Mouse (Mus musculus) ZHBTc4 (cell line): ENCODE measurements around the gene Dnajc8.
A peak's percentile ranks its signal among the peaks of the same experiment; 100 is the strongest.
"Not testable (repeated sequence)": the region's sequence is repeated elsewhere in the genome, so short reads cannot be mapped to it uniquely, and the experiment has no call there.

ENCODE experiments used
- DNase-seq: peaks from one replicate; pipeline ENCODE4 v3.0.0-alpha.2; 2011; ENCODE audit warnings: low read depth, low spot score

The Dnajc8 gene

DNA sequence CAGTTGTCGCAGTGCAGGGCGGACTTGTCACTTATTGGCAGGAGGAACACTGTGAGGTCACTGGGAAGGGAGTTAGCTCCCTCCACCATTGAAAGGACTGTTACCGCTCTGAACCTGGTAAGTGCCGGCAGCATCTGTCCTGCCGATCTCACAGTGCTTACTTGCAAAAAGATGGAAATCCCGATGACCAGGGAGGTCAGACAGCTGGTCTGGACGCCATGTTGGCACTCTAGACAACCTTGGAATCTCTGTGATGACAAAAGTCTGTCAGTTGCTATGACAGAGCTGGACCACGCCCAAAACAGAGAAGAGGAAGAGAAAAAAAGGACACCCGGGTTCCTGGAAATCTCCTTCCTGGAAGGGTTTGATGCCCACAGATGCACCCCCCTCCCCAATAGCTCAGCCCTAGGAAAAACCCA lies 32.0 kb downstream of the Dnajc8 start:
- DNase-seq: peak; percentile 40

DNA sequence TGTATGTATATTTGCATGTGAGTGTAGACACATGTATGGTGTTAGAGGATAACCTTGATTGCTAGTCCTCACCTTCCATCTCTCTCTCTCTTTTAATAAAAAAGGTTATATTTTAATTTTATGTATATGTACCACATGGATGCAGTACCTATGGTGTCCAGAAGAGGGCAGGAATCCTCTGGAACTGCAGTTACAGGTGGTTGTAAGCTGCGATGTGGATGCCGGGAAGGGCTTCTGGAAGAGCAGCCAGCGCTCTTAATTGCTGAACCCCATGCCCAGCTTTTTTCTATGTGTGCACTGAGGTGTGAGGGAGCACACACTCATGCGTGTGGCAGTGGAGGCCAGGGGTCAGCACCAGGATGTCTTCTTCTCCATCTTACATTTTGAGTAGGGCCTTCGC lies 33.8 kb downstream of the Dnajc8 start:
- DNase-seq: peak; percentile 78

DNA sequence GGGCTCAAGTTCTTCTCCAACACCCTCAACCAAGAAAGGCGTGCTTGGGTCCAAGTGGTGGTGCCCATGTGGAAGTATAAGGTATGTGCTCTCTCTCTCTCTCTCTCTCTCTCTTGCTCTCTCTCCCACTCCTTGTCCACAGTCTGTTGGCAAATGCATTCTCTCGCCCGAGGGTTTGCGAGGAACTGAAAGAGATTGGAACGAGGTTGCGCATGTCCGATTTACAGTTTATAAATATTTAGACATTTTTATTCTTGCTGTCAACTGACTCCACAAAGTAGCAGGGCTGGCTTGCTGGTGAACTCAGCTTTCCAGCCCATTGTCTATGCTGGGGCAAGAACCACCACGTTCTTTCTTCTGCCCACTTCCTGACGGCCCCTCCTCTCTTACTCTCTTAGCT lies 35.8 kb downstream of the Dnajc8 start:
- no peak for DNase-seq

DNA sequence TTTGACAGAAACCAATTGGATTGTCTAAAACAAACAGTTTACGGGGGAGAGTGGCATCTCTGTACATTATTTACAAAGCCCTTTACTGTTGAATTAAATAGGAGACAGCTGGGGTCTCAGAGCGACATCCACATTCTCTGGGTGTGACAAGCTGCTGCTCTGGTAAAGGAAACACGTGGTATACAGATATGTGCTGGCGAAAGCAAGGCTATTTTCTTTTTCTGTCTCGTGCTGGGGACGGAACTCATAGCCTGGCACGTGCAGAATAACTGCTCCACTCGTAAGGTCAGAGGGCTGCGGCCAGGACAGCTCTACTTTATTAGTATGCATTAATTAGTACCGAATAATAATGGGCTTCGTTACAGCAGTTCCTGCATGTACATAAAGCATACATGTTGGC lies 38.0 kb downstream of the Dnajc8 start:
- no peak for DNase-seq

DNA sequence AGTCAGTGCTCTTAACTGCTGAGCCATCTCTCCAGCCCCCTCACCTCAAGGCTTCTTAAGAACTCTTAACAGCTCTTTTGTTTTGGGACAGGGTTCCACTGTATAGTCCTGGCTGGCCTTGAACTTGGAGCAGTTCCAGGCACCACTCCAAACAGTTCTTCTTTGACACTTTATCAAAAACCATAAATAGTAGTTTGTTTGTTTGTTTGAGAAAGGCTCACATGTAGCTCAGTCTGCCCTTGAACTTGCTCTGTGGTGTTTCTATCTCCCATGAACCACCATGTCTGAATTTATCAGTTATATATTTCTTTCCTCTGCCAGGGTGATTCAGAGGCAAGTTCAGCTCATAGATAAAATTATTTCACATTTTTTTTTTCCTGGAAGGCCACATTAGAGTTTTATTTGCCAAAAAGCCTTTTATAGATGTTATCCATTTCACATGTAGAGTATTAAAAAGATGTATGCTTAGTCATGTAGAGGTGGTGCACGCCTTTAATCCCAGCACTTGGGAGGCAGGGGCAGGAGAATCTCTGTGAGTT lies 39.5 kb downstream of the Dnajc8 start:
- DNase-seq: no peak

DNA sequence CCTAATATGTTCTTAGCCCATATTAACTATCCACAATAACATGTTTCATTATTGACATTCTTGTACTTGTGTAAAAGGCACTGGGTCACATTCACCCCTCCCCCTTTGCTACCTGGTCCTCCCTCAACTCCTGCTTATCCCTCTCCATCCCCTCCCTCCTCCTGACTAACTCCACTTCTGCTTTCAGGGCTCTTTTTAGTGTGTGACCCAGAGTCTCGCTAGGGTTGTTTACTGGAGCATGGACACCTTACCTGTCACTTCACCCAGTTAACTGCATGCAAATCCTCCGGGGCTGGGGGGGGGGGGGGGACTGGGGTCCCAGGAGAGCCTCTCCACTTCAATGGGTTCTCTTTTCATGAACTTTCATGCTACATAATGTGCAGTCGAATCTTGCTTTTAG lies 48.4 kb downstream of the Dnajc8 start:
- DNase-seq: no peak

DNA sequence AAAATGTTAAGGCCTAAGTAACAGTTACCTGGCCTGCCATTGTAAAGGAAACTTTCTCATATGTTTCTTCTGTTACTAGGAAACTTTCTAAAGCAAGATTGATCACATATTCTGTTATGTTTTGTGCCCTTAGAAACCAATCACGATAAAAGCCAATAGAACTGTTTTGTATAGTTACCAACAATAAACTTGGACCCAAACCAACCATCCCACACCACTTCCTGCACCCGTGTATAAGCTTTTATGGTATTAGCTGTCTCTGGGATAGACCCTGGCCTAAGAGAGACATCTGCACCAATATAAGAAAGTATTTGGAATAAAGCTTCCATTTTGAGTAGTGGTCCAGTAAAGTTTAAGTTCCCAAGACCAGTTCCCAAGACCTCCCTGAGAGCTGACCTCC lies 49.6 kb downstream of the Dnajc8 start:
- DNase-seq: no peak

DNA sequence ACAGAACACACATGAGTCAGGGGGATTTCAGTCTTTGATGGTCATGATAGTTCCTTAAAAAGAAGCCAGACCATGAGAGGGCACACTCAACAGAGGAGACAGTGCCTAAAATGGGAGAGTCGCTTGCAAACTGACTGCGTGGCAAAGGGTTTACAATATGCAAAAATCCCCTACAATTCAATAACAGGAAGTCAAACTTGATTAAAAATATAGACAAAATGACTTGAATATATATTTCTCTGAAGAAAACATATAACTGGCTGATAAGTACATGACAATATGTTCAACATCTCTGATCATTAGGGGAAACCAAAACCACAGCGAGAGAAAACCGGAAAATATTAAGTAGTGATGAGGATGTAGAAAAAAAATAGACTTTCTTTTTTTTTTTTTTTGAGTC lies 50.9 kb downstream of the Dnajc8 start:
- no peak for DNase-seq

DNA sequence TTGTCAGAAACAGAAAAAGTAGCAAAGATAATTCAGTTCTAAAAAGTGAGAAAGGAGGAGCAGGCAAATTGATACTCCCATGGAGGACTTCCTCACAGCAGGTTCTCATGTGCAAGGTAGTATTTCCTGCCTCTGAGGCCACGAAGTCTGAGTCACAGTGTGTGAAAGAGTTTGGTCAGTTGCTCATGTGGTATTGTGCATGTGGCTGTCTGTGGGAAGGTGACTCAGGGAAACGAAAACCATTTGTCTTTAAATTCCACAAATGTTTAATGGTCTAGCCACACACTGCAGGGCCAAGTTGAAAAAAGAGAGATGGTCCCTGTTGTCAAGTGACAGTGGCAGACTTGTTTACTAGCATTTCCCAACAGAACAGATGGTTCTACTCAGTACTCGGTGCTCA lies 53.2 kb downstream of the Dnajc8 start:
- no peak for DNase-seq

DNA sequence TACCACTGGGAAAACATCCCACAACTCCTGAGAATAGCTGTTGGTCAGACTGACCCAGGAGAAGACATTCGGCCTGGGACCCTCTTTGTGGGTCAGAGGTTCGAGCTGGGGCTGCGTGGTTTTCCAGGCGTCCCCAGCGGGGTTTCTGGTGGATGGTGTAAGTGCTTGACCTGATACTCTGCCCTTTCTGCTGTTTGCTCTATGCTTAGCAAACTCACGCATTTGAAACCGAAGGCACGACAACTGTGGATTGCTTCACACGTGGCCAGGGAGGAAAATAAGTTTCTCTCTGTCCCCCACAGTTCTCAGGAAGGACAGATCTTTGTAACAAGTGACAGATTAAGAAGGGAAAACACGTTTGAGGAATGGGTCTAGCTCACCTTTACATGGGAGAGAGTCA lies 55.3 kb downstream of the Dnajc8 start:
- DNase-seq: no peak

DNA sequence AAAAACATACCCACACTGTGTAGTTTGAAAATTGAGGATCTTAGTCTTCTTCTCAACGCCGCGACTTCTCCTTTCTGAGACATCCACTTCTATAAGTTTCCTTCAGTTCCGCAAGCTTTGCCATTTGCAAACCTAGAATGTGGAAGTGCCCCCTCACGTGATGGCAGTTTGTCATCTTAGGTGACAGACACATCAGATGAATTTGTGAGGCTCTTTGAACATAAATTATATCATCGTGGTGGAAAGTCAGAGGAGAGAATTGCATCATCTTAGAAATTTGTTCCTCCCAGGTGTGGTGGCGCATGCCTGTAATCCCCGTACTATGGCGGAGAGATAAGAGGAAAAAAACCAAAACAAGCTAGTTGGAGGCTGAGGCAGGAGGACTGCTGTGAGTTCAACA lies 57.6 kb downstream of the Dnajc8 start:
- no peak for DNase-seq

DNA sequence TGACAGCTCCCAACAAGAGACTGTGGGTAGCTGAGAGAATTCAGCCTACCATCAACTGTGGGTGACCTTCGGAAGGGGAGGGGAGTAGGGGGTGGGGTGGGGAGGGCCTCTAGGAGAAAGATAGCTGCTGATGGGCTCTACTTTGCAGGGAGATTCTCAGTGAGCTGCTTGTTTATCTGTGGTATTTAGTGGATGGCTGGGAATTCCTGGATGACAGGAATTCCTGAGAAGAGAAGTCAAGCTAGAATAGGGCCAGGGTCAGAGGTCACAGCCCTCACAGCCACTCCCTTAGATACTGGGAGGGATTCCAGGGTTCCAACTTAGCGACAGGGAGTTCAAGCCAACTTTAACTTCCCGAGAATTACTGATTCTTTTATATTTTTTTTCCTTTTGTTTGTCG lies 58.8 kb downstream of the Dnajc8 start:
- peak; percentile 91 for DNase-seq

DNA sequence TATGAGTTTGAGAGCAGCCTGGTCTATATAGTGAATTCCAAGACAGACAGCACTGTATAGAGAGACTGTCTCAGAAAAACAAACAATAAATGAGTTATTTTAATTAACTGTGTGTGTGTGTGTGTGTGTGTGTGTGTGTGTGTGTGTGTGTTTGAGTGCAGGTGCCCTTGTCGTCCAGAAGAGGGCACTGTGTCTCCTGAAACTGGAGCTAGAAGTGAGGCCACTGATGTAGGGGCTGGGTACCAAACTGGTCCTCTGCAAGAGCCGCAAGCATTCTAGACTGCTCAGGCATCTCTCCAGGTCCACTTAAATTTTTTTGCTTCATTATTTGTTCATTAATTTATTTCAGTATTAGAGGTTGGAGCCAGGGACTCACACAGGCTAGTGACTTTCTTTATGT lies 63.5 kb downstream of the Dnajc8 start:
- peak; percentile 75 for DNase-seq

DNA sequence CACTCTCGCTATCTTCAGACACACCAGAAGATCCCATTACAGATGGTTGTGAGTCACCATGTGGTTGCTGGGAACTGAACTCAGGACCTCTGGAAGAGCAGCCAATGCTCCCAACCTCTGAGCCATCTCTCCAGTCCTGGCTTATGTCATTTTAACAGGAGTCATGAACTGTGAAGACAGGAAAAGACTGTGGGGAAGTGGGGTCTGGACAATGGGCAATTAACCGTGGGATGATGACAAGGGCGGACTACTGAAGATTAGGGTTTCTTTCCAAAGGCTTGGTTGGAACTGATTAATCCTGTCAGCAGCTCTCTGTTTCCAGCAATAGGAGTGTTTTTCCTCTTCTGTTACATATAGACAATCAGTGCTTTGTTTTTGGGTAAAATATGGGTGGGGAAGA lies 64.4 kb downstream of the Dnajc8 start:
- no peak for DNase-seq

DNA sequence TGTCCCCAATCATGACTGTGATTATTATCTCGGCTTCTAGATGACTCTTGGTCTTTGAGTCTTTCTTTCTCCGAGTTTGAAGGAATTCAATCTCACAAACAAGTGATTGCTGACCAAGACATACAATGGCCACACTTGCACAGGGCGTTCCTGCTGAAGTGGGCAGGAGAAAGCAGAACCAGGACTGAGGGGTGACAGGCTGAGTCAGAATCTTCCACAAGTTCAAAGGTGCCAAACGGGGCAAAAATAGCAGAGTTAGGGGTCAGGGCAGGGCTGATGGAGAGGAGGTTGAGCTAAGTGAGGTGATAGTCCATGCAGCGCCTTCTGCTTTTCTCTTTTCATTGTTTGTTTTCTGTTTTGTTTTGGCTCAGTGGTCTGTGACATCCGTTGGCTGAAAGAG lies 65.1 kb downstream of the Dnajc8 start:
- no peak for DNase-seq

DNA sequence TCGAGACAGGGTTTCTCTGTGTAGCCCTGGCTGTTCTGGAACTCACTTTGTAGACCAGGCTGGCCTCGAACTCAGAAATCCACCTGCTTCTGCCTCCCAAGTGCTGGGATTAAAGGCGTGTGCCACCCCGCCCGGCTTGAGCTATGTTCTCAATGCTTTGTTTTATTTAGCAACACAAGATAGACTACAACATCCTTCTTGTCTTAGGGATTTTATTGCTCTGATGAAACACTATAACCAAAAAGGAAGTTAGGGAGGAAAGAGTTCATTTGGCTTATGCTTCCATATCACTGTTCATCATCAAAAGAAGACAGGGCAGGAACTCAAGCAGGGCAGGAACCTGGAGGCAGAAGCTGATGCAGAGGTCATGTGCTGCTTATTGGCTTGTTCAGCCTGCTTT lies 65.9 kb downstream of the Dnajc8 start:
- DNase-seq: not testable (repeated sequence)
